Mouse (Mus musculus): ENCODE data around the gene Plcb1. TPM values are rescaled to one million over a fixed set of nuclear protein-coding genes. Genes with fewer than 3 reads are reported as not detected.

The Plcb1 gene
- polyA plus RNA-seq, 2 experiments, result 2.9 to 12.8 TPM

GRCm38 (mm10) chr2:134930961-134931360 is 145.1 kb downstream of the Plcb1 start:
- Histone ChIP-seq H3K36me3 (ENCODE audit: control insufficient read depth, insufficient read depth, low read length) (no peaks in the 10 kb centered on the region), H3K4me1 (ENCODE audit: control insufficient read depth, insufficient read depth, low read length) (0 out of 2 replicates have a peak, but pooled peaks cover 3% of the 10 kb centered on the region), H3K27ac (replicated peaks; ENCODE audit: low read depth, low read length) (no peak overlapping the region), H3K4me3 (replicated peaks; ENCODE audit: low read length) (no peak overlapping the region), H3K27me3 (ENCODE audit: control insufficient read depth, insufficient read depth, low read length) (no peaks in the 10 kb centered on the region), H3K9ac (ENCODE audit: low read depth, low read length, severe bottlenecking) (no peak overlapping the region), H3K9me3 (ENCODE audit: control insufficient read depth, low read length) (no peaks in the 10 kb centered on the region), H3K4me2 (replicated peaks; ENCODE audit: low read depth, low read length, severe bottlenecking) (no peak overlapping the region)
- no peak for DNase-seq (ENCODE audit: low spot score)
- 75% methylated on average over 4 of the region's 4 CpGs for WGBS
- no peak for ATAC-seq (ENCODE audit: low FRiP score, low read depth)
- no peak for TF ChIP-seq POLR2A (IDR thresholded peaks at IDR 0.05; ENCODE audit: borderline replicate concordance, extremely low read depth, insufficient read depth, insufficient read length)

- Histone ChIP-seq H3K9ac (ENCODE audit: low read depth, low read length, severe bottlenecking) (no peak overlapping the region), H3K36me3 (ENCODE audit: control insufficient read depth, insufficient read depth, low read length) (no peaks in the 10 kb centered on the region), H3K27me3 (ENCODE audit: control insufficient read depth, insufficient read depth, low read length) (no peaks in the 10 kb centered on the region), H3K9me3 (ENCODE audit: control insufficient read depth, low read length) (no peaks in the 10 kb centered on the region), H3K4me2 (replicated peaks; ENCODE audit: low read depth, low read length, severe bottlenecking) (no peak overlapping the region), H3K4me3 (replicated peaks; ENCODE audit: low read length) (no peak overlapping the region), H3K4me1 (ENCODE audit: control insufficient read depth, insufficient read depth, low read length) (0 out of 2 replicates have a peak, but pooled peaks cover 3% of the 10 kb centered on the region), H3K27ac (replicated peaks; ENCODE audit: low read depth, low read length) (no peak overlapping the region)
- ATAC-seq (ENCODE audit: low FRiP score, low read depth), result no peak
- no peak for TF ChIP-seq POLR2A (IDR thresholded peaks at IDR 0.05; ENCODE audit: borderline replicate concordance, extremely low read depth, insufficient read depth, insufficient read length)
- 61% methylated on average over 5 of the region's 5 CpGs for WGBS
- no peak for DNase-seq (ENCODE audit: low spot score)
Measured at GRCm38 (mm10) chr2:134931756-134932421, 146.0 kb downstream of the Plcb1 start.

- Histone ChIP-seq H3K9me3 (ENCODE audit: control insufficient read depth, low read length) (no peaks in the 10 kb centered on the region), H3K4me2 (replicated peaks; ENCODE audit: low read depth, low read length, severe bottlenecking) (no peak overlapping the region), H3K36me3 (ENCODE audit: control insufficient read depth, insufficient read depth, low read length) (no peaks in the 10 kb centered on the region), H3K27me3 (ENCODE audit: control insufficient read depth, insufficient read depth, low read length) (no peaks in the 10 kb centered on the region), H3K4me3 (replicated peaks; ENCODE audit: low read length) (no peak overlapping the region), H3K4me1 (ENCODE audit: control insufficient read depth, insufficient read depth, low read length) (0 out of 2 replicates have a peak, but pooled peaks cover 3% of the 10 kb centered on the region), H3K9ac (ENCODE audit: low read depth, low read length, severe bottlenecking) (no peak overlapping the region), H3K27ac (replicated peaks; ENCODE audit: low read depth, low read length) (no peak overlapping the region)
- DNase-seq (ENCODE audit: low spot score), result no peak
- no peak for ATAC-seq (ENCODE audit: low FRiP score, low read depth)
- 87% methylated on average over 2 of the region's 2 CpGs for WGBS
- no peak for TF ChIP-seq POLR2A (IDR thresholded peaks at IDR 0.05; ENCODE audit: borderline replicate concordance, extremely low read depth, insufficient read depth, insufficient read length)
Measured at GRCm38 (mm10) chr2:134935469-134935868, 149.6 kb downstream of the Plcb1 start.

GRCm38 (mm10) chr2:134935970-134936649 is 150.2 kb downstream of the Plcb1 start:
- 81% methylated on average over 6 of the region's 6 CpGs for WGBS
- no peak overlapping the region for H3K9ac ChIP-seq (ENCODE audit: low read depth, low read length, severe bottlenecking)

GRCm38 (mm10) chr2:134937666-134938065 is 151.8 kb downstream of the Plcb1 start:
- DNase-seq (ENCODE audit: low spot score) (no peak), ATAC-seq (ENCODE audit: low FRiP score, low read depth) (no peak)
- H3K4me2 ChIP-seq (replicated peaks; ENCODE audit: low read depth, low read length, severe bottlenecking), result no peak overlapping the region
- no peak overlapping the region for H3K4me3 ChIP-seq (replicated peaks; ENCODE audit: low read length)
- no peaks in the 10 kb centered on the region for H3K36me3 ChIP-seq (ENCODE audit: control insufficient read depth, insufficient read depth, low read length)
- H3K4me1 ChIP-seq (ENCODE audit: control insufficient read depth, insufficient read depth, low read length), result no peaks in the 10 kb centered on the region
- H3K9me3 ChIP-seq (ENCODE audit: control insufficient read depth, low read length), result no peaks in the 10 kb centered on the region
- no peak overlapping the region for H3K9ac ChIP-seq (ENCODE audit: low read depth, low read length, severe bottlenecking)
- no peaks in the 10 kb centered on the region for H3K27me3 ChIP-seq (ENCODE audit: control insufficient read depth, insufficient read depth, low read length)
- 0% methylated on average over 1 of the region's 1 CpGs for WGBS
- no peak for TF ChIP-seq POLR2A (IDR thresholded peaks at IDR 0.05; ENCODE audit: borderline replicate concordance, extremely low read depth, insufficient read depth, insufficient read length)
- no peak overlapping the region for H3K27ac ChIP-seq (replicated peaks; ENCODE audit: low read depth, low read length)

More at GRCm38 (mm10) chr2:134935970-134936649, 150.2 kb downstream of the Plcb1 start:
- ATAC-seq (ENCODE audit: low FRiP score, low read depth) (no peak), DNase-seq (ENCODE audit: low spot score) (no peak)
- 0 out of 2 replicates have a peak, but pooled peaks cover 3% of the 10 kb centered on the region for H3K4me1 ChIP-seq (ENCODE audit: control insufficient read depth, insufficient read depth, low read length)
- H3K9me3 ChIP-seq (ENCODE audit: control insufficient read depth, low read length), result no peaks in the 10 kb centered on the region
- H3K4me2 ChIP-seq (replicated peaks; ENCODE audit: low read depth, low read length, severe bottlenecking), result no peak overlapping the region
- H3K36me3 ChIP-seq (ENCODE audit: control insufficient read depth, insufficient read depth, low read length), result no peaks in the 10 kb centered on the region
- no peaks in the 10 kb centered on the region for H3K27me3 ChIP-seq (ENCODE audit: control insufficient read depth, insufficient read depth, low read length)
- no peak for TF ChIP-seq POLR2A (IDR thresholded peaks at IDR 0.05; ENCODE audit: borderline replicate concordance, extremely low read depth, insufficient read depth, insufficient read length)
- H3K27ac ChIP-seq (replicated peaks; ENCODE audit: low read depth, low read length), result no peak overlapping the region
- no peak overlapping the region for H3K4me3 ChIP-seq (replicated peaks; ENCODE audit: low read length)
